Mouse (Mus musculus) C2C12 (cell line): ENCODE results near the gene Adprhl2. TPM values are rescaled to one million over a fixed set of nuclear protein-coding genes. Genes with fewer than 3 reads are reported as not detected.

Source experiments
- H3K27me3 ChIP-seq: one replicate; pipeline ENCODE4 v1.6.1; 2011; ENCODE audit not compliant: control insufficient read depth, insufficient read depth, insufficient read length
- H3K36me3 ChIP-seq: one replicate; pipeline ENCODE4 v1.6.1; 2011; ENCODE audit not compliant: control insufficient read depth, insufficient read depth
- H3K4me3 ChIP-seq: one replicate; pipeline ENCODE4 v1.5.1; 2011; ENCODE audit warnings: mild to moderate bottlenecking, control low read depth; ENCODE audit not compliant: poor library complexity, insufficient read depth, severe bottlenecking
- H3K79me2 ChIP-seq: one replicate; pipeline ENCODE4 v1.6.1; 2011; ENCODE audit not compliant: control insufficient read depth, insufficient read depth
- H3K79me3 ChIP-seq: one replicate; pipeline ENCODE4 v1.6.1; 2011; ENCODE audit warnings: low read depth, control low read depth
- H3ac ChIP-seq: one replicate; pipeline ENCODE3; 2011; ENCODE audit warnings: low read depth; ENCODE audit not compliant: control insufficient read depth, insufficient read length
- CEBPB ChIP-seq: IDR thresholded peaks from one replicate; pipeline ENCODE4 v1.6.1; 2011; ENCODE audit warnings: low read depth, mild to moderate bottlenecking, control low read depth, moderate library complexity
- CTCF ChIP-seq: IDR thresholded peaks from one replicate; pipeline ENCODE4 v1.5.1; 2011; ENCODE audit not compliant: control insufficient read depth, insufficient read depth, insufficient read length
- FOSL1 ChIP-seq: IDR thresholded peaks from one replicate; pipeline ENCODE4 v1.8.0; 2011; ENCODE audit warnings: mild to moderate bottlenecking, low read length; ENCODE audit not compliant: poor library complexity, insufficient read depth, severe bottlenecking
- MAX ChIP-seq: IDR thresholded peaks from one replicate; pipeline ENCODE4 v1.6.1; 2011; ENCODE audit warnings: mild to moderate bottlenecking, control low read depth
- MYOD1 ChIP-seq: IDR thresholded peaks from one replicate; pipeline ENCODE4 v1.6.1; 2011; ENCODE audit warnings: low read depth; ENCODE audit not compliant: control insufficient read depth, insufficient read length
- MYOG ChIP-seq: IDR thresholded peaks from one replicate; pipeline ENCODE4 v1.6.1; 2011; ENCODE audit not compliant: control insufficient read depth, insufficient read length; ENCODE audit errors: extremely low read depth
- USF1 ChIP-seq: IDR thresholded peaks from one replicate; pipeline ENCODE4 v1.6.1; 2011; ENCODE audit warnings: low read depth, mild to moderate bottlenecking, control low read depth, moderate library complexity
- long read RNA-seq, 2 experiments: library from polyadenylated mRNA; unstranded; transcript quantifications; one replicate each; pipeline ENCODE4 v2.0.0; 2019 to 2020
- polyA plus RNA-seq: library from polyadenylated mRNA; unstranded; fragments of >200 nt; fragmentation: generic; extraction: Trizol; gene quantifications from one replicate; pipeline ENCODE4 v1.2.1, GENCODE M21; 2012; ENCODE audit warnings: missing spikeins

Adprhl2 gene
- polyA plus RNA-seq = 46.2 TPM
- long read RNA-seq, experiment 1, transcript Adprhl2-201 (6 exons, 1,672 nt) = major isoform, 29 of 40 reads
- long read RNA-seq, experiment 1, partial matches to known transcripts = 8 of 40 reads
- long read RNA-seq, experiment 1, other reads (novel, unspliced or antisense) = 1 of 40 reads
- long read RNA-seq, experiment 2, transcript Adprhl2-201 (6 exons, 1,672 nt) = major isoform, 160 of 181 reads
- long read RNA-seq, experiment 2, partial matches to known transcripts = 2 of 181 reads
- long read RNA-seq, experiment 2, other reads (novel, unspliced or antisense) = 16 of 181 reads

DNA sequence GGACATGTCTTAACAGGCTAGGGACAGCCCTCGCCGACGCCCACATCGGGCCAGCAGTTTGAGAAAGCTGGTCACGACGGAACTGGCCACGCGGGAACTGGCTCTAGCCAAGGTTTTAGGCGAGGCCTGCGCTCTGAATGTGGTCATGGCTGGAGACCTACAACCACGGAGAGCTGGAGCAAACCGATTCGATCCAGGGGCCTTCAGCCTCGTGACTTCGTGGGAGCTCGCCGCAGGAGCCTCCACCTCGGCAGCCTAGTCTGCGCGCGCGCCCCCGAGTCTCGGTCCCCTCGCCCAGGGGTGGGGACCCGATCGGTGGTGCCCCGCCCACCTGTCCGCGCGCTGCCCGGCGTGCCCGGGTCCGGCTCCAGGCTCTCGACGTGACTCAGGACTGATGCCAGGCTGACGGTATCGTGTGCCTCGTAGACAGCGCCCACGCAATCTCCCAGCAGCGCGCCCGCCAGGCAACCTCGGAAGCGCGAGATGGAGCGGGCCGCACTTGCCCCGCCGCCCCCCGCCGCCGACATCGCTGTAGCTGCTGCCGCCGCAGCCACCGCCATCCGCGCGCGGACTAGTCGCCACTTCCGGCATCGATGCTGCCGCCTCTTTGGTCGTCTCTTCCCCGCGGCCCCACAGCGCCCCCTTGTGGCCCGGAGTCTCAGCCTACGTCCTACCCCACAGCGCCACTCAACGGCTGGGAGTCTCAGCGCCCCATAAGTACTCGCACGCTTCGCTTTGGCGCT is at the start of gene Adprhl2:
Gene Adprhl2, minus strand, starts transcription at position 593 of the 743 bp plus-strand sequence.
- H3K27me3 ChIP-seq = no peaks in the 10 kb centered on the region
- H3K4me3 ChIP-seq = peak within 1 kb of the TSS; percentile 59
- peaks cover 5% of the 10 kb centered on the region for H3K79me3 ChIP-seq
- TF ChIP-seq FOSL1 = no peak
- no peak for TF ChIP-seq MYOG
- no peak for TF ChIP-seq USF1
- peak; percentile 100 for TF ChIP-seq CTCF
- no peak for TF ChIP-seq CEBPB
- peak; percentile 3 for TF ChIP-seq MYOD1
- TF ChIP-seq MAX = peak; percentile 45
- peak within 1 kb of the TSS; percentile 92 for H3ac ChIP-seq
- peaks cover 25% of the 10 kb centered on the region for H3K79me2 ChIP-seq
- H3K36me3 ChIP-seq = peaks cover 18% of the 10 kb centered on the region

DNA sequence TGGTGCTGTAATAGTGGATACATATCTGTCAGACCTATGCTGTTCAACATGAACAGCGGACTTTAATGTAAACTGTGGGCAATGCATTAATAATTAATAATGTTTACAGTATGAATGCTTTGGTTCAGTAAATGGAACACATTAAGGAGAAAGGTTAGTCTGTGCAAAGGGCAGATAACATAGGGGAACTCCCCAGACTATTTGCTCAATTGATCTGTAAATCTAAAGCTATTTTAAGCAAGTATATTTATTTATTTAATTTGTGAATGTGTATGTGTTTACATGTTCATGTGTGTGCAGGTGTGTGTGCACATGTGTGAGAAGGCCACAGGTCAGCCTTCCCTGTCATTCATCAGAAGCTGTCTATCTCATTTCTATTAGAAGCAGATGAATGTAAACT is 38.6 kb upstream of the Adprhl2 start:
- Histone ChIP-seq H3K27me3 (no peaks in the 10 kb centered on the region), H3K36me3 (peaks cover 28% of the 10 kb centered on the region), H3K79me3 (no peaks in the 10 kb centered on the region), H3K79me2 (no peaks in the 10 kb centered on the region), H3ac (no peak overlapping the region), H3K4me3 (no peak overlapping the region)
- TF ChIP-seq MAX (no peak), MYOD1 (no peak), CTCF (no peak), MYOG (no peak), USF1 (no peak), FOSL1 (no peak), CEBPB (no peak)

DNA sequence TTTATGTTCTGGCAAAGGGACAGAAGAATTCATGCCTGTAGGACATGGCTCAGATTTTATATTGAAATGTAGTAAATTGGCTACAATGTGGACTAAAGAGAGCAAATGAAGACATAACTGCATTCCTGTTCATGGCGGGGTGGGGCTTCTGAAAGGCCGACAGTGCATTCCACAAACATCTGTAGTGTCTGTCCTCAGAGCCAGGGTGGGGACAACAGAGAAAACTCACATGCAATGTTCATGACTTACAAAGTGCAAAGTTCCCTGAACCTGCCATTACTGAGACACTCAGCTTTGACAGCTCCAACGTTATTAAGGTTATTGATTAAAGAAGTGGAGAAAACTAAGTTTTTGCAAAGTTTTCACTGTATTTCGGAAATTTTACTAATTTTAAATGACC is 21.9 kb upstream of the Adprhl2 start:
- peaks cover 31% of the 10 kb centered on the region for H3K36me3 ChIP-seq
- H3K4me3 ChIP-seq = no peak overlapping the region
- H3K79me2 ChIP-seq = no peaks in the 10 kb centered on the region
- H3K27me3 ChIP-seq = no peaks in the 10 kb centered on the region
- TF ChIP-seq CTCF (no peak), MYOD1 (no peak), MYOG (no peak), USF1 (no peak), FOSL1 (no peak), CEBPB (no peak), MAX (no peak)
- H3K79me3 ChIP-seq = no peaks in the 10 kb centered on the region
- H3ac ChIP-seq = no peak overlapping the region

- Histone ChIP-seq H3ac (no peak overlapping the region), H3K27me3 (no peaks in the 10 kb centered on the region), H3K4me3 (no peak overlapping the region), H3K79me2 (no peaks in the 10 kb centered on the region), H3K36me3 (peaks cover 15% of the 10 kb centered on the region), H3K79me3 (no peaks in the 10 kb centered on the region)
- TF ChIP-seq MYOD1 (no peak), CEBPB (no peak), USF1 (no peak), MYOG (no peak), MAX (no peak), CTCF (no peak), FOSL1 (no peak)
Measured at GRCm38 (mm10) chr4:126339461-126339860, 18.0 kb upstream of the Adprhl2 start.

- peaks cover 4% of the 10 kb centered on the region for H3K36me3 ChIP-seq
- H3K79me3 ChIP-seq = no peaks in the 10 kb centered on the region
- no peak for TF ChIP-seq CEBPB
- TF ChIP-seq FOSL1 = no peak
- TF ChIP-seq MYOD1 = no peak
- TF ChIP-seq CTCF = no peak
- TF ChIP-seq USF1 = no peak
- TF ChIP-seq MYOG = no peak
- no peak for TF ChIP-seq MAX
- no peaks in the 10 kb centered on the region for H3K27me3 ChIP-seq
- no peak overlapping the region for H3ac ChIP-seq
- no peaks in the 10 kb centered on the region for H3K79me2 ChIP-seq
- H3K4me3 ChIP-seq = no peak overlapping the region
Measured at GRCm38 (mm10) chr4:126332358-126332757, 10.9 kb upstream of the Adprhl2 start.

DNA sequence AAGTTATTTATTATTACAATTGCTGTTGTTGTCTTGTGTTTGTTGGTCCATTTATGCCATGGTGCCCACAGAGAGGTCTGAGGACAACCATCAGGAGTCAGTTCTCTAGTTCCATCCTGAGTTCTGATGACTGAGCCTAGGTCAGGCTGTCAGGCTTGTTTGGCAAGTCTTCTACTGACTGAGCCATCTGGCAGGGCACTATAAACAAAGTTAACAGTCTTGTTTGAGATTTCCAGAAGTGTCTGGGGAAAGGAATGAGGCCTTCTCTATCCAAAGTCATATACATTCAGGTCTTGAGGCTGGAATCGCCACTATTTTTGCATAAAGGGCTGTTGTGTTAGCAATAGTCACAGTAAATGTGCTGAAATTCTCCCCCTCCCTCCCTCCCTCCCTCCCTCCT is 10.2 kb upstream of the Adprhl2 start:
- Histone ChIP-seq H3K79me3 (no peaks in the 10 kb centered on the region), H3K36me3 (peaks cover 4% of the 10 kb centered on the region), H3K27me3 (no peaks in the 10 kb centered on the region), H3K4me3 (no peak overlapping the region), H3ac (no peak overlapping the region), H3K79me2 (no peaks in the 10 kb centered on the region)
- TF ChIP-seq MYOD1 (no peak), CTCF (no peak), MYOG (no peak)
